Mouse (Mus musculus) spleen, postnatal 36 days (tissue): ENCODE measurements around the gene Tub.

ENCODE experiments used
- DNase-seq, 2 experiments: peaks; one replicate each; pipeline ENCODE4 v3.0.0; 2022; ENCODE audit warnings: low spot score in 2 of 2, mixed read lengths in 1 of 2

Tub gene

DNA sequence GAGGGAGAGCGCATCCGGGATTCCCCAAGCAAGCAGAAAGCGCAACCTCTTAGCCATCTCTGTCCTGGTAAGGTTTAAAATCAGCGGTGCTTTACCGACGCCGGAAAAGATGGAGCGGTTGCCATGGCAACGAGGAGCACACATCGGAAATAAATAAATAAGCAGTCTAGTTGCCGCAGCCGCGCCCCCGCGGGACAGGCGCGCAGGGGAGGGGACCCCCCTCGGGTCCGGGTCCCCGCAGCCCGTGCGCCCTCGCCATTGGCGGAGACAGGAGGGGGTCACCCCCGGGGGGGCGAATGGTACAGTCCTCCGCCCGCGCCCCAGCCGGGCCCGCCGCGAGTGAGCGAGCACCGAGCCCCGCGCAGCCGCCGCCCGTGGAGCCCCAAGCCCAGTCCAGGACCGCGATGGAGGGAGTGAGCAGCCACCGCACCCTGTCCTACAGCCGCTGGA lies at the start of gene Tub:
Tub (plus strand) TSS at position 27 of the 450 bp plus-strand sequence.
- peak; percentile 36 to 43 for DNase-seq

DNA sequence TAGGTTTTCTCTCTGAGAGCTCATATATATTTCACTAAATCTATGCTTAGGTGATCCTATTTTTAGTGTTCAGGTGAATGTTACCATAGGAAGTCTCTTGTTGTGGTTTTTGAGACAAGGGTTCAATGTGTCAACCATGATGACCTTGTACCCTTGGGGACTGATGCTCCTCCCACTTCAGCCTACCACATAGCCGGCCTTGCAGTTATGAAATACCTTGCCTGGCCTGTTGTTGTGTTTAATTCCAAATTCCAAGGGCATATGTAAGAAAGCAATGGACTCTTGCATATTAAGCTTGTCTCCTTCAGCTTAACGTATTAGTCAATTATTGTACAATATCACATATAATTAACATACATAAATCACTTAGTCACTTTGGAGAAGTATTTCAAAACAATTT lies 46.2 kb upstream of the Tub start:
- no peak for DNase-seq

DNA sequence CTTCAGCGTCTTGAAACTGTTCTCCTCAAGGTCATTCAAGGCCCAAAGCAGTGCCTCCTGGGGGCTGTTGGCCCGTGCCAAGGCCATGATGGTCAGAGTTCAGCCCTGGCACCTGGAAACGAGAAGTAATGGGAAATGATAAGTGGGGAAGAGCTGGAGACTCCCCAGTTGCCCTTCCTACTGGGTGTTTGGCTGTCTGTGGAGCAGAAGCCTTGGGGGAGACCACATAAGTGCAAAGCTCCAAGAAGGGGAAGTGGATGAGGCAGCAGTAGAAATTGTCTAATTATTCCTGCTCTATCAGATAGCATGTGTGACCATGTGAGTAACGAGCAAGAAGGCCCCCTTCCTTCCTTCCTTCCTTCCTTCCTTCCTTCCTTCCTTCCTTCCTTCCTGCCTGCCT lies 23.1 kb upstream of the Tub start:
- no peak for DNase-seq

DNA sequence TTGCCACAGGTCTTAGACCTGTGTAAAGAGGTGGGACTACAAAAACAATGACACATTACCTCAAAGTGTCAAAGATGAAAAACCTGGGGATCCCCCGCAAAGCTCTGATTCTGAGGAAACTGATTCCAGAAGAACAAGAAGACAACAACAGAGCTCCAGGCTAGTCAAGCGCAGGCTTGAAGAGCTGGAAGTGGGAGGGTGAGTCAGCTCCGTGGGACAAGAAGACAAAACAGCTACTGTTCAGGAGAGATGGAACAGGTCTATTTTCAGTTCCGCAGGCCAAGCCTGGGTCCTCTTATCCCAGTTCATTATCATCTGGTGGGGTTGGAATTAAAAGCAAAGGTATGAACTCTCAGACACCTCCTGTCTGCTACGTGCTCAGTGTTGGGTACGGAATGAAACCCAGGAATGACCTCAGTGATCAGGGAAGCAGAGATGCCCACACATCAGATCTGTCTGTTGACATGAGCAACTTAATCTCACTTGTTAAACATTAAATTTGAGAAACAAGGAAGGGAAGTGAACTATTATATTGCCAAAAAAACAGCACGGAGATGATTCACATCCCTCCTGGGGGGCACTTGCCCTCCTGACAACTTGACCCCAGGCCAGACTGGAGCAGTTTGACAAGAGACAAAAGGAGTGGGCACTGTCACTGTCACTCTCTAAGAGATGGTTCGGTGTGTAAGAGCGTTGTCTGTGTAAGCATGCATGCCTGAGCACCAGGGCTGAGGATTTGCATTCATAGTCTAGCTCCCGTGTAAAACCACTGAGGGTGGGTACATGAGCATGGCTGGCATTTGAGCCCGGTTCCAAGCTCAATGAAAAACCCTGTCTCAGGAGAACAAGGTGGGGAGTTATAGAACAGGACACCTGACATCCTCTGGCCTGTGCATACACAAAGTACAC lies 21.6 kb upstream of the Tub start:
- DNase-seq, result no peak

DNA sequence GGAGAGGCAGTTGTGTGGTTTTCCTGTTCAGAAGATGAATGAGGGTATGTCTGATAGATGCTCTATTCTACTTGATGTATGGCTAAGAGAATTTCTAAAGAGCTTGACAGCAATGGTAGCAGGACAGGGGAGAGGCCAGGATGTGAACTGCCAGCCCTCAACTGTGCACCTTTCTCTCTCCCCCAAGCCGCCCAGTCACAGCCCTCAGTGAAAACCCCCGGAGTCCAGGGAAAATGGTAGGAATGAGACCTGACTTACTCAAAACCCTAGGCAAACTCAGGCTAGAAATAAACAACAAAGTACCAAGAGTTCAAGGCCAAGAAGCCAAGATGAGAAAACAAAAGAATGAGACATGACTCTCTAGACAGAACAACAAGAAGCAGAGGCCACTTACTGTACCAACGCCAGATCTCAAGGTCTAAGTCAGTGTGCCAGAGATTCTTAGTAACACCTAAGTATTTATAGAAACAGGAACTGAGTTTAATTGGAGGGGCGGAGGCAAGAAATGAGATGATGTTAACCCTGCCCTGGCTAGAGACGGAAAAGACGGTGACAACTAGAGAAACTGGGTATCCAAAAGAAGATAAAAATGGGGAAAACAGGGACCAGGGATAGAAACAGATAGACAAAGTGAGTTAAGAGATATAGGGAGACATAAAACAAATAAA lies 20.3 kb upstream of the Tub start, which contains the start of gene Nlrp10:
Nlrp10 (minus strand) TSS at position 453 of the 668 bp plus-strand sequence.
- DNase-seq, result peak; percentile 24

DNA sequence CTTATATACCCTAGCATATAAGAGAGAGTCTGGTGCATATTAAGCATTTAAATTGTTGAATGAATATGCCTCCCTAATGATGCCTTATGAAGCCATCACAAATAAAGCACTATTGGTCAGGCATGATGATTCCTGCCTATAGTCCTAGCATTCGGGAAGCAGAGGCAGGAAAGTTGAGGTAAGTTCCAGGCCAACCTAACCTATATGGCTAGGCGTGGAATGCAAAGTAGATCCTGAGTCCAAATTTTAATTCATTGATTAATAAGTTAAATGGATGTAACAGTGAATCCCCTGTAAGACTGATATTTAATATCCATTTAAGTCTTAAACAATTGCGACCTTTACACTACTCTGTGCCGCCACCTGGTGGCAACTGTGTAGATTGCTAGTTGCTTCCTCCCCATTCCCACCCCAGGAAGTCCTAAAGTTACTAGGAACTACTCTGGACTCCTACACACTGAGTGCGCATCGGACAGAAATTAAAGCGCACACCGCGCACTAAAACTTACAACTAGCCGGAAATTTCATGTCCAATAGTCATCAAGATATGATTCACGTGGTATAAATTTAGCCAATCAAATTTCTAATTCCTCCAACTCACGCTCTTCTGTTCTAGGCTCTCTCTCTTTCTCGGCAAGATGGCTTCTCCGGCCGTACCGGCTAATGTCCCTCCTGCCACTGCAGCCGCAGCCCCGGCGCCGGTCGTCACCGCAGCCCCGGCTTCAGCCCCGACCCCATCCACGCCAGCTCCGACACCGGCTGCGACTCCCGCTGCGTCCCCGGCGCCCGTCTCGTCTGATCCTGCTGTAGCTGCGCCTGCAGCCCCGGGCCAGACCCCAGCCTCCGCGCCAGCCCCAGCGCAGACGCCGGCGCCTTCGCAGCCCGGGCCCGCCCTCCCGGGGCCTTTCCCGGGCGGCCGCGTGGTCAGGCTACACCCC lies 16.1 kb upstream of the Tub start, which contains the start of gene Eif3f:
Eif3f (plus strand) TSS at position 624 of the 938 bp plus-strand sequence.
- peak; percentile 92 to 95 for DNase-seq

DNA sequence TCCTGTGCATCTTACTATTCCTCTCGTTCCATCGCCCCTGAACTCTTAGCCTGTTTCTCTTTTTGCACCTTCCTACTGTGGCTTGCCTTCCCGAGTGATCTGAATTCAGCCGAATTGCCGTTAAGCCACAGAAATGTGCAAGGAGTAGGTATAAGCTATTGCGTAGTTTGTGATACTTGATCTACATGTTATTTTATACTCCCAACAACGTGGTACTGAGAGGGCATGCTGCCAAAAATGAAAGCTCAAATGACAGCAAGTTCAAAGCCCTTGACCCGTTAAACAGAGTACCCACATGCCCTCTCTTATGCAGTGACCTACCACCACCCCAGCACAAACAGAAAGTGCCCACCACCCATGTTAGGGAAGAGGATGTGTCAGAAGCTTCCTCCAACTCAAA lies 15.3 kb upstream of the Tub start:
- no peak for DNase-seq

DNA sequence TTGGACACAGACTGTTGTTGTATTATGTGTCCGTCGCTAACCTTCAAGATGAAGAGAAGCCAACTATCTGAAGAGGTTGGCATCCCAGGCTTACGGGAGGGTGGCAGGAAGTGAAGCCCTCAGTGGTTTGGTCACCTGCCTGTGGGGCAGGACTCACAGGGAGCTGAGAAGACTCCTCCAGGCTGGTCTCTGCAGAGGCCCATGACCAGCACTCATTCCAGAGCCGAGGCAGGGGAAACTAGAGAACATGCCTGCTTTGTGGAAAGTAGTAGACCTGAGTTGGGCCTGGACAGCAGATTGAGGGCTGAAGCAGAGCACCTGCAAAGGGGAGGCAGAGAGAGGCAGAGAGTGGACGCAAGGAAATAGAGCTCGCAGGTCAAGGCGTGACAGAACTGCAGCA lies 14.7 kb upstream of the Tub start:
- no peak for DNase-seq

DNA sequence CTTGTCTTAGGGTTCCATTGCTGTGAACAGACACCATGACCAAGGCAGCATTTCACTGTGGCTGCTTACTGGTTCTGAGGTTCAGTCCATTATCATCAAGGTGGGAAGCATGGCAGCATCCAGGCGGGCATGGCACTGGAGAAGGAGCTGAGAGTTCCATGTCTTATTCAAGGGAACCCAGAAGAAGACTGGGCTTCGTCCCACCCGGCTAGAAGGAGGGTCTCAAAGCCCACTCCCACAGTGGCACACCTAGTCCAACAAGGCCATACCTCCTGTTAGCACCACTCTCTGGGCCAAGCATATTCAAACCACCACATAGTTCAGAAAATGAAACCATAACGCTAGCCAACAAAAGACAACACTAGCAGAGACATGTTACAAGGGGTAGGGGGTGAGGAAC lies 13.5 kb upstream of the Tub start:
- DNase-seq, result no peak

DNA sequence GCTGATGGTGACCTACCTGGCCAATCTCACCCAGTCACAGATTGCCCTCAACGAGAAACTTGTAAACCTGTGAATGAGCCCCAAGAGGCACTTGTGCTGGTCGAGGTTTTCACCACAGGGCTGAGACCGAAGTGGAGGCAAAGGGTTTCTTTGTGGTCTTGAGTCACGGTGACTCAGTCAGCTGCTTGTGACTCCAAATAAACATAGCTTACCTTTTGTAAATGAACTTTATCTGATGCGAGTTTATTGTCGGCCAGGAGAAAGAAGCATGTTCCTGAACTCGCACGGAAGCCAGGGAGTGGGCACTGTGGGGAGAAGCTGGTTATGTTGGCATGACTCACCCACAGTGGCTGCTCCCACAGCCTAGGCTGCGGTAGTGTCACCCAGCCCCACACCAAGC lies 8.7 kb upstream of the Tub start:
- DNase-seq, result no peak

DNA sequence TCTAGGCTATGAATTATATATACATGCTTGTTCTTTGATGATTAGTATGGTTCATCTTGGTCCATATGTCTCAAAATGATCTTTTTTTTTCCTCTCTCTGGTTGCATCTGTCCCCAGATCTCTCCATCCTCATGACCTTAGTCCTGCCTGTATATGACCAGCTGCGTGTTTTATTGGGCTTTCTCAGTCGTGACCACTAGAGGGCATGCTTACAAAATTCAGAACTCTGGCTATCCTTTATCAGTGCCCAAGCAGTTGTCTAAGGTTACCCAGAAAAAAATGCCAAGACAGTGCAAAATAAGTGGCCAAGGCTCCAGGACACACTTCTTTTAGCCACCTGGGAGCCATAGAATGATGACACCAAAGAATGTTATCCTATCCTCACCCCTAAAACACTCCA lies 6.1 kb upstream of the Tub start:
- peak; percentile 20 to 22 for DNase-seq

DNA sequence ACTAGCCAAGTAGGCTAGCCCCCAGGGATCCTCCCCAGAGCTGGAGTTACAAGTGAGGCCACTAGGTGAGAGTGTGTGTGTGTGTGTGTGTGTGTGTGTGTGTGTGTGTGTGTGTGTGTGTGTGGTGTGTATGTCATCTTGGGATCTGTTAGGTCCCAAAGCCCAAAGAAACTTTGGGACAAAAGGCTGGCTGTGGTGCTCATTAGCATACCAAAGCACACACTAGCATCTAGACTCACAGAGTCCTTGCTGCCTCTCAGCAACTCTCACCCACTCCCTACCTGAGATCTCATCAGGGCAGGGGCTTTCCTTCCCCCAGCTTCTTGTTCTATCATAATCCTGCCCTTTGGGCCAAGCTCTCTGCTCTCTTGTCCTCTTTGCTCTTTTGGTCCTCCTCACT lies 1.5 kb upstream of the Tub start:
- no peak for DNase-seq

DNA sequence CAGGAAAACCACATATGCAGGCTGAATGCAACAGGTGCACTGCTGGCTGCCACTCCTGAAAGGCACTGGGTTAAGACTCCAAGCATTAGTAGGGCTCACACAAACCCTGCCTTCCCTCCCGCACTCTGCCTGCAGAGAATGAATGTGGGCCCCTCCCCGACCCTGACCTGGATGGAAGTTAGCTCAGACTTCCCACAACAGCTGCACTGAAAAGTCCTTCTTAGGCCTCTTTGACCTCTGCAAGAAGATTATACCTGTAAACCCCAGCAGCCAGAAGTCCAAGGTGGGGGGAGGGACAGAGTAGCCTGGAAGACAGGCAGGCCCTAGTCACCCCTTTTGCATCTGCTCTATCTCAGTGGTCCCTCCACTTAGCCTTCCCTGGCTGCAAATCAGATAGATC lies 837 bp upstream of the Tub start:
- no peak for DNase-seq

DNA sequence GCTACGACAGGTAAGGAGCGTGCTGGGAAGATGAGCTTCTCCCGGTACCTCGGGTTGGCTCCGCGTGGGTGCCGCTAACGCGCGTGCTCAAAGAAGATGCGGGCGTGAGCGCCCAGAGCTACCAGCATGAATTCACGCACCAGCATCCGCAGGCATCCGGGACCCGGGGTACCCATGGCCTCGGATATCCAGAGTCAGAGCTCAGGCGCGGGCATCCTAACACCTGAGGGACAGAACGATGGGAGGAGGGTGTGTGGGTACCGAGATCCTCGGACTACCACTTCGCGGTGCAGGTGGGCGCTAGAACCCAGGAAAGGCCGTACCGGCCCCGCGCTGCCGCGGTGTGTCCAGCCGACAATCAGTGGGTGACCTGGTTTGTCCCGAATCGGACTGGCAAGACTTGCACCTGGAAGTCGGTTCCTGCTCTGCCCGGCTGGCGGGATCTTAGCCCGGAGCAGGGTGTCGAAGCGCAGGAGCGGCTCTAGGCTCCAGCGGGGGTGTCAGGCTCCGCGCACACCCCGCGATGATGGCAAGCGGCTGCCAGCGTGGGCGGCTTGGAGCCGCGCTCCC lies 709 bp downstream of the Tub start:
- DNase-seq, result no peak

DNA sequence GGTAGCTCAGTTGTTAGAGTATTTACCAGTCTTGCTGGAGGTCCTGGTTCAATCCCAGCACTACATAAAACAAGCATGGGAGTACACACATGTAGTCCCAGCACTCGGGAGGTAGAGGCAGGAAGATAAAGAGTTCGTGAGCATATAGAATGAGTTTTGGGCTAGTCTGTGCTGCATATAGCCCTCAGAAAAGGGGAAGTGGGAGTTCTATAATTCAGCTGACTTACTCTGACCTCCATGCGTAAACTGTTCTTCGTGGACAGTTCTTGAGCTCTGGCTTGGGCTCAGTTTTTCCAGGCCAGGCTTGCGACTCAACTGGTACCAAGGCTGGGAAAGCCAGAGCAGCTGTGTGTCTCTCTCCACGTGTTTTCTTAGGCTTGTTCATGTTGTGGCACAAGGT lies 2.7 kb downstream of the Tub start:
- DNase-seq, result peak in 1 of 2 experiments; percentile 13

DNA sequence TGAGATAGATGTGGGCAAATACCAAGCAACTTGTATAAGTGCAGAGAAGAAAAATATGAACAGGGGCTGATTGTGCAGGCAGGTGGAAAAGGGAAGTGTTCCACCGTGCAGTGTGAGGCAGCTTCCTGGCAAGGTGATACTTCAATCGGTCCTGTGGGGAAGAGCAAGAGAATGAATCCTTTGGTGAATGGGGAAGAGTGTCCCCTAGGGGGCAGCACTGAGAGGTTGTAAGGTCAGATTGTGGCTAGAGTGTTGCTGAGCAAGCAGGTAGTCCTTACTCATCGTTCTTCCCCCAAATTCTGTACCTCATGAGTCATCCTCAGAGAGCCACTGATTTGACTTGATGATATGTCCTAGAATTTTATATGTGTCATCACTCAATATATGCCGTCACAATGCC lies 4.0 kb downstream of the Tub start:
- DNase-seq, result peak; percentile 12 to 22

DNA sequence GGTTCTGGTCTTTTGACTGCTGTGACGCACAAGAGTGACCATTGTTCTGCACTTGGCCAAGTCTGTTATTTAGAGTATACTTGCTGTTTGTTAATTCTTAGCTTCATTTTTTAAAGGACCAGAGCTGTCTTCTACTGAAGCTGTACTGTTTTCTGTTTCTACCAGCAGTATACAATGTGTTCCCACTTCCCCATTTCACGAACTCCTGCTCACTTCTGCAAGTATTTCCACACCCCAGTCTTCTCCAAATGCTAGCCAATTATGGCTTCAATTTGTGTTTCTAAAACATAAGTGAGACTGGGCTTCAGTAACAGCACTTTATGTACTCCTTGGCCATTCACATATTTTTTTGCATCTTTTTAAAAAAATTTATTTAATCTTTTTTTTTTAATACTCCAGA lies 7.6 kb downstream of the Tub start:
- no peak for DNase-seq

DNA sequence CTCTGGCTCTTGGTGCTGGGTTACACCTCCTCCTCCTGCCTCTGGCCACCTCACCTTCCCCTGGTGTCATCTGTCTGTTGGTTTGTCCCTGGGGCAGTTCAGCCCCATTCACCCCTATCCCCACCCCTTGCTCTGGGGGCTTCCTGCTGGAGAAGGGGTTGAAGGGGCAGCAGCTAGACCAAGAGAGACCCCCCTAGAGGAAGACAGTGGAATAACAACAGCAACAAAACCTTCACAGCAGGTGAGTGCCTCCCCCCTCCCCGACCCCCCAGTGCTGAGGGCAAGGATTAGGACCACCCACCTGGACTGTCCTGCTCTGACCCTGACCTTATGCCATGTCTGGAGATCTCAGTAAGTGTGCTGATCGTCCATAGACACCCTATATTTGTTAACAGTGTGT lies 15.8 kb downstream of the Tub start:
- DNase-seq, result no peak

DNA sequence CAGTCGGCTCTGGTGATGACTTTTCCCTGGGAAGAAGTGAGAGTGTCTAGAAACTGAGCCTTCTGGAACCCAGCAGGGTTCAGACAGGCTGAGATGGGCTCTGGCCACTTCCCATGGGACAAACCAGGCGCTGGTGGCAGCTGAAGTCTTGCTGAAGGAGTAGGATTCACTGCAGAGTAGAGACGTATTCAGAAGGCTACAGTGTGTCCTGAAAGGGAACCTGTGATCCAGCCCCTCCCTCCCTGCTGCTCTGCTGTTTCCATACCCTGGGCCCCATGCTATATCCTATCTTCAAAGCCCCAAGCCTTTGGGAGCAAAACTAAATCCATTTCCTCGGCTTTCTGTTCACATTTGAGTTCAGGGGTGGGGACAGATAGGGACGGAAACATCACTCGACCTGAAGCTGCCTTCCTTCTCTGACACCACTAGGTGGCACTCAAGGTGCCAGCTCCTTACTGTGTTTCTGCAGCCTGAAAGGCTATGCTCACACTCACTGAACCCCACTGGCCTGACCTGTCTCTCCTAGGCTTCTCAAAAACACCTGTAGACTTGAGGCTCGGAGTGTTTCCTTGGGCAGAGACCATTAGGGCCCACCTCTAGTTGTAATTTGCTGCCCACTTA lies 16.7 kb downstream of the Tub start:
- DNase-seq, result peak in 1 of 2 experiments; percentile 26

DNA sequence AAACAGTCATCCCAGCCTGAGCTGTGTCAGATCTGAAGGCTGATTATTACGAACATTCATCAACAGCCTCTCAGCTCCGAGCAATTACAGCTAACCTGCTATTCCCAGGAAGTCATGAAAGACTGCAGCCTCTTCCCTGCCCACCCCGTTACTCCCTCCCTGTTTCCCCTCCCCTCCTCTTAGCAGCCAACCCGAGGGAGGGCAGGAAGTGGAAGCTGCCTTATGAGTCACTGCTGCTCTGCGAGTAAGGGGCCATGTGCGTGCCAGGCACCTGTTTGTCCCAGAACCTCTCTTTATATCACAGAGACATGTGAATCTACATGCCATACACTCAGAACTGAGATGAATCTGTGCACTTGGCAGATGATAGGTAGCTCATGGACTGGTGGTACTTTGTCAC lies 18.1 kb downstream of the Tub start:
- no peak for DNase-seq

DNA sequence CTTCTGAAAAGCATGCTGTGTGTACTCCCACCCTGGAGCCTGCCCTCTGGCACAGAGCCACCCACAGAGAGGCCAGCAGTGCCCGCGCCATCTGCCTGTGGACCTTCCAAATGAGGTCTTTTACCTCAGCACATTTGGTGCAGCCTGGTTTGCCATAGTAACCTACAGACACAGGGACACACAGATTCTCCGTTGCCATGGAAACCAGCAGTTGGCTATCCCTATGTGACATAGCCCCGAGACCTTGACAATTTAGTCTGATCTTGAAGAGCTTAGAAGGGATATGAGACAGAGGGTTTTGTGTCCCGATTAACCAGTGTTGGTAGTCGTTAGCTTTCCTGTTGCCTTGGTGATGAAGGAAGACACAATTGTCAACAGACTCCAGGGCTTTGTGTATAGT lies 22.1 kb downstream of the Tub start:
- no peak for DNase-seq
